ENCODE assay signal across 20 mouse cellular contexts in genomic region chr10:121899706-121900105, GRCm38 (mm10).
DNase-seq lines count a peak whose midpoint lies in the region; TF ChIP-seq lines count a peak whose summit lies in the region.
"Had no signal": no experiment of that assay in that cellular context is flagged by ENCODE, and none has a peak within 500 bp of the region (broad histone marks: within the 10 kb centered on the region; RNA-seq: fewer than 3 reads in every experiment).

No protein-coding gene starts in this region.

- H3K4me1 ChIP-seq in E14TG2a.4 (replicated peaks; ENCODE audit: low read depth, low read length) (peaks cover 20% of the 10 kb centered on the region), ES-E14 (ENCODE audit: control insufficient read depth in 2 of 2, insufficient read depth in 2 of 2, low read length in 2 of 2, poor library complexity in 1 of 2) (peaks cover 1 to 2% of the 10 kb centered on the region in 2 experiments; a peak in 1 of 4 replicates)
- H3K4me1 ChIP-seq: embryonic facial prominence, embryonic 12.5 days had no signal

- no peak overlapping the region for H3K9ac ChIP-seq in ES-E14 (ENCODE audit: insufficient read depth, low read depth, low read length, poor library complexity, severe bottlenecking)
- H3K9ac ChIP-seq: embryonic facial prominence, embryonic 12.5 days; forebrain, embryonic 12.5 days had no signal

- no peaks in the 10 kb centered on the region for H3K36me3 ChIP-seq in E14TG2a.4 (ENCODE audit: insufficient read depth, low read length)
- no peaks in the 10 kb centered on the region for H3K36me3 ChIP-seq in ES-E14 (ENCODE audit: control insufficient read depth, insufficient read depth, low read length, poor library complexity, severe bottlenecking)
- H3K36me3 ChIP-seq: embryonic facial prominence, embryonic 12.5 days; forebrain, embryonic 12.5 days had no signal

- peak; percentile 41 for DNase-seq in heart, adult 11 months
- DNase-seq in heart, adult 8-10 months (ENCODE audit: low spot score) = no peak
- peak; percentile 80 for DNase-seq in ES-E14 (ENCODE audit: low read depth, low spot score)
- DNase-seq in WW6 (ENCODE audit: low read depth, low spot score) = peak; percentile 29
- DNase-seq in urinary bladder, postnatal 10 days (ENCODE audit: low spot score) = no peak
- no peak for DNase-seq in cerebellum, adult 11 months
- no peak for DNase-seq in layer of hippocampus, postnatal 25 days (ENCODE audit: extremely low spot score in 1 of 2, low spot score in 1 of 2)
- DNase-seq: adrenal gland, postnatal 10 days; adrenal gland, postnatal 25 days; B cell, adult 2 months; cerebellum, adult 11-12 months; cerebellum, adult 2 months; cerebellum, adult 9-10 months; cerebellum, postnatal 10 days; cerebellum, postnatal 25 days had no signal

- H3K27ac ChIP-seq in ES-E14 (ENCODE audit: insufficient read depth, low read depth, low read length, poor library complexity, severe bottlenecking) = no peak overlapping the region
- H3K27ac ChIP-seq: embryonic facial prominence, embryonic 10.5 days; embryonic facial prominence, embryonic 12.5 days; forebrain, embryonic 12.5 days had no signal

- no peaks in the 10 kb centered on the region for H3K9me3 ChIP-seq in E14TG2a.4 (ENCODE audit: low read length)
- no peaks in the 10 kb centered on the region for H3K9me3 ChIP-seq in ES-E14 (ENCODE audit: control insufficient read depth, insufficient read depth, low read depth, low read length)
- H3K9me3 ChIP-seq: embryonic facial prominence, embryonic 10.5 days; embryonic facial prominence, embryonic 12.5 days; forebrain, embryonic 12.5 days had no signal

- H3K27me3 ChIP-seq in E14TG2a.4 (ENCODE audit: insufficient read depth, low read length) = no peaks in the 10 kb centered on the region
- H3K27me3 ChIP-seq: CH12.LX; embryonic facial prominence, embryonic 12.5 days; forebrain, embryonic 12.5 days had no signal

- TF ChIP-seq CTCF in E14TG2a.4 (conservative IDR thresholded peaks at IDR 0.05; ENCODE audit: low read length) = no peak

- H3K4me3 ChIP-seq in E14TG2a.4 (replicated peaks; ENCODE audit: low read length) (0 out of 2 replicates have a peak overlapping the region, but pooled peaks have one; percentile 43), ES-E14 (ENCODE audit: insufficient read depth in 1 of 2, low read depth in 1 of 2, low read length in 2 of 2, poor library complexity in 1 of 2, severe bottlenecking in 1 of 2) (peak overlapping the region in 1 of 2 experiments; percentile 52; a peak in 2 of 4 replicates)
- H3K4me3 ChIP-seq: embryonic facial prominence, embryonic 10.5 days; embryonic facial prominence, embryonic 12.5 days; forebrain, embryonic 12.5 days had no signal

- in situ Hi-C loops in ES-E14 (cut with MboI; ENCODE audit: low sequenced_read_pairs in 2 of 2, unreplicated experiment in 2 of 2) = no loop called here

TF ChIP-seq in ES-E14, 5 proteins besides CTCF, POLR2A, EP300 and RAD21:
- no peak for TF ChIP-seq ZC3H11A (IDR thresholded peaks at IDR 0.05; ENCODE audit: borderline replicate concordance, low read depth, low read length)
- TF ChIP-seq MAFK (IDR thresholded peaks at IDR 0.05; ENCODE audit: insufficient read depth, low read depth, low read length) = no peak
- no peak for TF ChIP-seq HCFC1 (IDR thresholded peaks at IDR 0.05; ENCODE audit: borderline replicate concordance, insufficient read depth, low read length)
- TF ChIP-seq CHD2 (IDR thresholded peaks at IDR 0.05; ENCODE audit: low read depth, low read length) = peak; percentile 77; the same call in 1 of the 2 replicates

Comparison
In these comparisons a context has a peak if more than half of its experiments do, and no peak if none do; other contexts are left out.
1. DNase-seq: peak in heart, adult 11 months (single experiment), ES-E14 (single experiment) and WW6 (single experiment); none in heart, adult 8-10 months (single experiment), urinary bladder, postnatal 10 days (single experiment), cerebellum, adult 11 months (single experiment) and layer of hippocampus, postnatal 25 days (0 of 2).